Mouse (Mus musculus): ENCODE data around the gene Dpt. TPM values are rescaled to one million over a fixed set of nuclear protein-coding genes. Genes with fewer than 3 reads are reported as not detected.
"Not testable (repeated sequence)": the region's sequence is repeated elsewhere in the genome, so short reads cannot be mapped to it uniquely, and the experiment has no call there.

The Dpt gene
- polyA plus RNA-seq, 1 experiment from 2014 or later = 0.57 TPM

- 62% methylated on average over 2 of the region's 2 CpGs for WGBS
These were observed 28.5 kb downstream of the Dpt start for GRCm38 (mm10) chr1:164824896-164825295.

GRCm38 (mm10) chr1:164829881-164830280 lies 33.4 kb downstream of the Dpt start:
- Histone ChIP-seq H3K9ac (ENCODE audit: low read length) (no peak overlapping the region), H3K27me3 (replicated peaks; ENCODE audit: control insufficient read depth, insufficient read depth, low read length) (no peaks in the 10 kb centered on the region), H3K27ac (ENCODE audit: low read depth) (no peak overlapping the region), H3K36me3 (ENCODE audit: control insufficient read depth, insufficient read depth, low read length) (no peaks in the 10 kb centered on the region), H3K9me3 (ENCODE audit: control insufficient read depth, low read length) (no peaks in the 10 kb centered on the region), H3K4me2 (ENCODE audit: low read length) (no peak overlapping the region), H3K4me3 (ENCODE audit: low read depth, low read length) (no peak overlapping the region), H3K4me1 (replicated peaks; ENCODE audit: control insufficient read depth, insufficient read depth, low read length) (no peaks in the 10 kb centered on the region)
- 43% methylated on average over 1 of the region's 1 CpGs for WGBS
- ATAC-seq (replicated peaks; ENCODE audit: low FRiP score, low TSS enrichment, low read depth) (no peak), DNase-seq (ENCODE audit: low spot score) (no peak)

More at GRCm38 (mm10) chr1:164824896-164825295, 28.5 kb downstream of the Dpt start:
- Histone ChIP-seq H3K36me3 (ENCODE audit: control insufficient read depth, insufficient read depth, low read length) (no peaks in the 10 kb centered on the region), H3K4me3 (ENCODE audit: low read depth, low read length) (no peak overlapping the region), H3K4me1 (replicated peaks; ENCODE audit: control insufficient read depth, insufficient read depth, low read length) (no peaks in the 10 kb centered on the region), H3K27ac (ENCODE audit: low read depth) (no peak overlapping the region), H3K9ac (ENCODE audit: low read length) (no peak overlapping the region), H3K27me3 (replicated peaks; ENCODE audit: control insufficient read depth, insufficient read depth, low read length) (no peaks in the 10 kb centered on the region), H3K9me3 (ENCODE audit: control insufficient read depth, low read length) (no peaks in the 10 kb centered on the region), H3K4me2 (ENCODE audit: low read length) (no peak overlapping the region)
- DNase-seq (ENCODE audit: low spot score) (no peak), ATAC-seq (replicated peaks; ENCODE audit: low FRiP score, low TSS enrichment, low read depth) (no peak)

- WGBS = 77% methylated on average over 5 of the region's 5 CpGs
- ATAC-seq (replicated peaks; ENCODE audit: low FRiP score, low TSS enrichment, low read depth) (no peak), DNase-seq (ENCODE audit: low spot score) (no peak)
- H3K27ac ChIP-seq (ENCODE audit: low read depth) = no peak overlapping the region
- H3K9ac ChIP-seq (ENCODE audit: low read length) = no peak overlapping the region
- no peaks in the 10 kb centered on the region for H3K4me1 ChIP-seq (replicated peaks; ENCODE audit: control insufficient read depth, insufficient read depth, low read length)
- no peaks in the 10 kb centered on the region for H3K9me3 ChIP-seq (ENCODE audit: control insufficient read depth, low read length)
- no peak overlapping the region for H3K4me2 ChIP-seq (ENCODE audit: low read length)
- H3K27me3 ChIP-seq (replicated peaks; ENCODE audit: control insufficient read depth, insufficient read depth, low read length) = no peaks in the 10 kb centered on the region
- H3K4me3 ChIP-seq (ENCODE audit: low read depth, low read length) = no peak overlapping the region
- H3K36me3 ChIP-seq (ENCODE audit: control insufficient read depth, insufficient read depth, low read length) = no peaks in the 10 kb centered on the region
These were observed 36.0 kb downstream of the Dpt start for GRCm38 (mm10) chr1:164832459-164832858.

GRCm38 (mm10) chr1:164848616-164849265 lies 52.3 kb downstream of the Dpt start:
- WGBS = 80% methylated on average over 7 of the region's 7 CpGs
- Histone ChIP-seq H3K9ac (ENCODE audit: low read length) (no peak overlapping the region), H3K9me3 (ENCODE audit: control insufficient read depth, low read length) (no peaks in the 10 kb centered on the region), H3K36me3 (ENCODE audit: control insufficient read depth, insufficient read depth, low read length) (no peaks in the 10 kb centered on the region), H3K4me1 (replicated peaks; ENCODE audit: control insufficient read depth, insufficient read depth, low read length) (no peaks in the 10 kb centered on the region), H3K27ac (ENCODE audit: low read depth) (no peak overlapping the region), H3K27me3 (replicated peaks; ENCODE audit: control insufficient read depth, insufficient read depth, low read length) (no peaks in the 10 kb centered on the region), H3K4me2 (ENCODE audit: low read length) (no peak overlapping the region), H3K4me3 (ENCODE audit: low read depth, low read length) (no peak overlapping the region)
- no peak for ATAC-seq (replicated peaks; ENCODE audit: low FRiP score, low TSS enrichment, low read depth)
- DNase-seq (ENCODE audit: low spot score) = no peak

- not testable (repeated sequence) for ATAC-seq (replicated peaks; ENCODE audit: low FRiP score, low TSS enrichment, low read depth); H3K9me3 ChIP-seq (ENCODE audit: control insufficient read depth, low read length); H3K36me3 ChIP-seq (ENCODE audit: control insufficient read depth, insufficient read depth, low read length); DNase-seq (ENCODE audit: low spot score); H3K4me1 ChIP-seq (replicated peaks; ENCODE audit: control insufficient read depth, insufficient read depth, low read length); H3K4me3 ChIP-seq (ENCODE audit: low read depth, low read length); H3K9ac ChIP-seq (ENCODE audit: low read length); H3K4me2 ChIP-seq (ENCODE audit: low read length); H3K27me3 ChIP-seq (replicated peaks; ENCODE audit: control insufficient read depth, insufficient read depth, low read length); H3K27ac ChIP-seq (ENCODE audit: low read depth)
- 45% methylated on average over 2 of the region's 2 CpGs for WGBS
These were observed 59.3 kb downstream of the Dpt start for GRCm38 (mm10) chr1:164855700-164856099.

GRCm38 (mm10) chr1:164859952-164860351 lies 63.5 kb downstream of the Dpt start:
- WGBS = 75% methylated on average over 11 of the region's 11 CpGs
- no peak overlapping the region for H3K4me3 ChIP-seq (ENCODE audit: low read depth, low read length)
- no peaks in the 10 kb centered on the region for H3K27me3 ChIP-seq (replicated peaks; ENCODE audit: control insufficient read depth, insufficient read depth, low read length)
- no peaks in the 10 kb centered on the region for H3K36me3 ChIP-seq (ENCODE audit: control insufficient read depth, insufficient read depth, low read length)
- H3K4me1 ChIP-seq (replicated peaks; ENCODE audit: control insufficient read depth, insufficient read depth, low read length) = no peaks in the 10 kb centered on the region
- DNase-seq (ENCODE audit: low spot score) (no peak), ATAC-seq (replicated peaks; ENCODE audit: low FRiP score, low TSS enrichment, low read depth) (no peak)
- H3K27ac ChIP-seq (ENCODE audit: low read depth) = no peak overlapping the region
- H3K9ac ChIP-seq (ENCODE audit: low read length) = no peak overlapping the region
- H3K9me3 ChIP-seq (ENCODE audit: control insufficient read depth, low read length) = no peaks in the 10 kb centered on the region
- no peak overlapping the region for H3K4me2 ChIP-seq (ENCODE audit: low read length)

GRCm38 (mm10) chr1:164860782-164861181 lies 64.3 kb downstream of the Dpt start:
- Histone ChIP-seq H3K4me2 (ENCODE audit: low read length) (no peak overlapping the region), H3K27me3 (replicated peaks; ENCODE audit: control insufficient read depth, insufficient read depth, low read length) (no peaks in the 10 kb centered on the region), H3K4me1 (replicated peaks; ENCODE audit: control insufficient read depth, insufficient read depth, low read length) (no peaks in the 10 kb centered on the region), H3K9ac (ENCODE audit: low read length) (no peak overlapping the region), H3K27ac (ENCODE audit: low read depth) (no peak overlapping the region), H3K36me3 (ENCODE audit: control insufficient read depth, insufficient read depth, low read length) (no peaks in the 10 kb centered on the region), H3K4me3 (ENCODE audit: low read depth, low read length) (no peak overlapping the region), H3K9me3 (ENCODE audit: control insufficient read depth, low read length) (no peaks in the 10 kb centered on the region)
- no peak for ATAC-seq (replicated peaks; ENCODE audit: low FRiP score, low TSS enrichment, low read depth)
- no peak for DNase-seq (ENCODE audit: low spot score)
- WGBS = 91% methylated on average over 2 of the region's 2 CpGs

- Histone ChIP-seq H3K9ac (ENCODE audit: low read length) (no peak overlapping the region), H3K9me3 (ENCODE audit: control insufficient read depth, low read length) (no peaks in the 10 kb centered on the region), H3K36me3 (ENCODE audit: control insufficient read depth, insufficient read depth, low read length) (no peaks in the 10 kb centered on the region), H3K27me3 (replicated peaks; ENCODE audit: control insufficient read depth, insufficient read depth, low read length) (no peaks in the 10 kb centered on the region), H3K27ac (ENCODE audit: low read depth) (no peak overlapping the region), H3K4me3 (ENCODE audit: low read depth, low read length) (no peak overlapping the region), H3K4me2 (ENCODE audit: low read length) (no peak overlapping the region), H3K4me1 (replicated peaks; ENCODE audit: control insufficient read depth, insufficient read depth, low read length) (no peaks in the 10 kb centered on the region)
- ATAC-seq (replicated peaks; ENCODE audit: low FRiP score, low TSS enrichment, low read depth) = no peak
- WGBS = 75% methylated on average over 4 of the region's 4 CpGs
- DNase-seq (ENCODE audit: low spot score) = no peak
These were observed 65.1 kb downstream of the Dpt start for GRCm38 (mm10) chr1:164861501-164861900.

Data from intestine, embryonic 14.5 days (tissue).